Mouse (Mus musculus): ENCODE results near the gene Zbtb20. TPM values are rescaled to one million over a fixed set of nuclear protein-coding genes. Genes with fewer than 3 reads are reported as not detected.
"Not testable (repeated sequence)": the region's sequence is repeated elsewhere in the genome, so short reads cannot be mapped to it uniquely, and the experiment has no call there.

The Zbtb20 gene
- polyA plus RNA-seq, 1 experiment from 2014 or later = 23.5 TPM

DNA sequence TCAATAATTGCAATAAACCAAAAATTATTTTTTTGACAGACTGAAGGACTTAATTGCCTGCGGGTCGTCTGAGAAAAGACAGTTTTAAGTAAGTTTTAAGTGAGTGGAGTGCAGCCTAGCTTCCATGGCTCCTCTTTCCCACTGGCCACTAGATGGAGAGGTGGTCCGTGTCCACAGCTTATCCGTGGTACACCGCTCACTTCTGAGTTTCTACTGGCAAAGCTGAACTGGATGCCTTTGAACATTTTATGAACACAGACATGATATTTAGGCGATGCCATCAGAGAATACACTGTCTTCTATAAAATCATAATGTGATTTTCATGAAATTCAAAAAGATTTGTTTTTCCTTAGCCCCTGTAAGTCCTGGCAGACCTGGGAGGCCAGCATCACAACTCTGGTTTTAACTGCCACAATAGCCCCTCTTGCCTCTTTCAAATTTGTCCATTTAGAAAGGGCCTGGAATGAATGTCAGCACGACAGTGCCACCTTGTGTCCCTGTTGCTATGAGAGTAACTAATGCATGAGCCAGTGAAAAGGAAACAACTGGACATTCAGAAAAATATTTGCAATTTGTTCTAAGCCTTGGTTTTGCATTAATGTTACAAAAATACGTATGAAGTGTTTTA lies 38.9 kb downstream of the Zbtb20 start:
- Histone ChIP-seq H3K4me1 (ENCODE audit: control insufficient read depth, insufficient read depth, low read length) (peaks cover 8% of the 10 kb centered on the region), H3K4me2 (ENCODE audit: low read depth, low read length) (no peak overlapping the region), H3K9ac (ENCODE audit: low read length) (no peak overlapping the region), H3K27me3 (ENCODE audit: control insufficient read depth, insufficient read depth, low read length) (no peaks in the 10 kb centered on the region), H3K27ac (ENCODE audit: low read length) (no peak overlapping the region), H3K9me3 (replicated peaks; ENCODE audit: control insufficient read depth, low read length) (no peaks in the 10 kb centered on the region), H3K4me3 (replicated peaks; ENCODE audit: low read length) (no peak overlapping the region), H3K36me3 (ENCODE audit: control insufficient read depth, insufficient read depth, low read length) (no peaks in the 10 kb centered on the region)
- ATAC-seq (ENCODE audit: insufficient read depth, low FRiP score) = no peak
- 53% methylated on average over 8 of the region's 8 CpGs for WGBS

DNA sequence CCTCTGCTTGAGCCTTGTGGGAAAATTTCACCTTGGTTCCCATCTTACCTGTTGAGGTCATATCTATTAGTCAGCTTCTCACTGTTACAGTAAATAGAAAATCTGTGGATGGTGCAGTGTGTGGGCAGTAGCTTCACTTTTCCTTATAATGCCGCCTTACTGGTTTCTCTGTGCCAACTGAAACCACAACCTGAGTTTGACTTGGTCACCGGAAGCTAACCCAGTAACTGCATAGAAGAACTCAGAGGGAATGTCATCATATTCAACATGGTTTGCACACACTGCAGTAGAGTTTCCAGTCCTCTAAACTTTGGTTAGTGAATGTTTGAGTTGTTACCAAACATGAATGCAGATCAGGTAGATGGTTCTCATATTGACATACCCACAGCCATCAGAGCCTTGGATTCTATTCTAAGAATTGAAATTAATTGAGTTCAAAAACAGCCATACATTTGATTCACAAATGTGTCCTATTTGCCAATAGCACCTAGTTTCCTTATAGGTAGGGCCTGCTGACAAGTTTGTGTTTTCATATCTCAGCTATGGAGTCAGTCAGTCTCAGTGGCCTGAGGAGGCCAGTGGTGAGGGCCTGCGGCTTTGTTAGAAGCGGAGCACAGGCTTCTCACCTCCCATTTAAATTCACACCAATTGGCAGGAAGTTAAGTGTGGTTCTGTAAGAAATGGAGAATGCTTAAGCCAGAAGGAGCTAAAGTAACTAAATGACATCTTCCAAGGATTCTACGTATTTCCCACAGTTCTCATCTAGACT lies 44.5 kb downstream of the Zbtb20 start:
- H3K27ac ChIP-seq (ENCODE audit: low read length) = no peak overlapping the region
- 86% methylated on average over 5 of the region's 5 CpGs for WGBS
- no peak overlapping the region for H3K4me2 ChIP-seq (ENCODE audit: low read depth, low read length)
- no peaks in the 10 kb centered on the region for H3K27me3 ChIP-seq (ENCODE audit: control insufficient read depth, insufficient read depth, low read length)
- H3K4me3 ChIP-seq (replicated peaks; ENCODE audit: low read length) = no peak overlapping the region
- no peak overlapping the region for H3K9ac ChIP-seq (ENCODE audit: low read length)
- H3K4me1 ChIP-seq (ENCODE audit: control insufficient read depth, insufficient read depth, low read length) = no peaks in the 10 kb centered on the region
- no peaks in the 10 kb centered on the region for H3K9me3 ChIP-seq (replicated peaks; ENCODE audit: control insufficient read depth, low read length)
- ATAC-seq (ENCODE audit: insufficient read depth, low FRiP score) = no peak
- no peaks in the 10 kb centered on the region for H3K36me3 ChIP-seq (ENCODE audit: control insufficient read depth, insufficient read depth, low read length)

DNA sequence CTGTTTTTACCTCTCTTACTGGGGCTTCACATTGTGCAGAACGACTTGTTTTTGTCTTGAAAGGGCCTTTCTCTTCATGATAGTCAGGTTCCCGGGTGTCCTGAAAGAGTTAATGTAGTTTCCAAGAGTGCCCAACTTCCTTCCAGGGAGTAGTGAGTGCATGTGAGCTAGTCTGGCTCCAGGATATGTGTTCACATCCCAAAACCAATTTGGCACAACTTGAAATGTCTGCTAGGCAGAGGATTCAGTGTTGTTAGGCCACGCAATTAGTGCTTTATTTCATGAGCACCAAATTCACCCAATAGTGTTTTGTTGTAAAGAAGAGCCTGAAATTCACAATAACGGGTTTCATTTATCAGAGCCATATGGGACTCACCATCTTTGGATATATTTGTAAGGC lies 45.8 kb downstream of the Zbtb20 start:
- no peaks in the 10 kb centered on the region for H3K36me3 ChIP-seq (ENCODE audit: control insufficient read depth, insufficient read depth, low read length)
- WGBS = 68% methylated on average over 4 of the region's 4 CpGs
- no peak overlapping the region for H3K4me2 ChIP-seq (ENCODE audit: low read depth, low read length)
- ATAC-seq (ENCODE audit: insufficient read depth, low FRiP score) = no peak
- H3K4me1 ChIP-seq (ENCODE audit: control insufficient read depth, insufficient read depth, low read length) = no peaks in the 10 kb centered on the region
- no peak overlapping the region for H3K9ac ChIP-seq (ENCODE audit: low read length)
- H3K9me3 ChIP-seq (replicated peaks; ENCODE audit: control insufficient read depth, low read length) = no peaks in the 10 kb centered on the region
- H3K27me3 ChIP-seq (ENCODE audit: control insufficient read depth, insufficient read depth, low read length) = no peaks in the 10 kb centered on the region
- H3K27ac ChIP-seq (ENCODE audit: low read length) = no peak overlapping the region
- H3K4me3 ChIP-seq (replicated peaks; ENCODE audit: low read length) = no peak overlapping the region

DNA sequence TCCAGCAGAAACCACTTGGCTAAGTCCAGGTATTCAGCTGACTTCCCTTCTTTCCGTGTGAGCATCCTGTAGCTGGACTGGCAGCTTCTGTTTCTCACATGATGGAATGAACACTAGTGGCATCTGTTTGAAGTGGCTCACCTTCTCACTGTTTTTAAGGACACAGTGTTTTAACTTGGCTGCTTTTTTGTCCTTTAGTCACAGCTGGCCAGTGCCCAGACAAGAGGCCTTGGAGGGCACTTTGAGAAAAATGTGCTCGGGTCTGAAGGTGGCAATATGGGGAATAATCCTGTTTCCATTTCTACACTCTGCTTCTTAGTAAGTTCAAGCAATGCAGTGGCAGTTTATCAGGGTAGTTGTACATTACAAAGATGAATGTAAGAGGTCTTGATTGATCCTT lies 62.5 kb downstream of the Zbtb20 start:
- H3K4me2 ChIP-seq (ENCODE audit: low read depth, low read length) = no peak overlapping the region
- no peak overlapping the region for H3K27ac ChIP-seq (ENCODE audit: low read length)
- no peaks in the 10 kb centered on the region for H3K36me3 ChIP-seq (ENCODE audit: control insufficient read depth, insufficient read depth, low read length)
- WGBS = 68% methylated on average over 2 of the region's 2 CpGs
- H3K4me1 ChIP-seq (ENCODE audit: control insufficient read depth, insufficient read depth, low read length) = no peaks in the 10 kb centered on the region
- H3K9me3 ChIP-seq (replicated peaks; ENCODE audit: control insufficient read depth, low read length) = no peaks in the 10 kb centered on the region
- no peak overlapping the region for H3K9ac ChIP-seq (ENCODE audit: low read length)
- H3K27me3 ChIP-seq (ENCODE audit: control insufficient read depth, insufficient read depth, low read length) = no peaks in the 10 kb centered on the region
- no peak overlapping the region for H3K4me3 ChIP-seq (replicated peaks; ENCODE audit: low read length)
- ATAC-seq (ENCODE audit: insufficient read depth, low FRiP score) = no peak

DNA sequence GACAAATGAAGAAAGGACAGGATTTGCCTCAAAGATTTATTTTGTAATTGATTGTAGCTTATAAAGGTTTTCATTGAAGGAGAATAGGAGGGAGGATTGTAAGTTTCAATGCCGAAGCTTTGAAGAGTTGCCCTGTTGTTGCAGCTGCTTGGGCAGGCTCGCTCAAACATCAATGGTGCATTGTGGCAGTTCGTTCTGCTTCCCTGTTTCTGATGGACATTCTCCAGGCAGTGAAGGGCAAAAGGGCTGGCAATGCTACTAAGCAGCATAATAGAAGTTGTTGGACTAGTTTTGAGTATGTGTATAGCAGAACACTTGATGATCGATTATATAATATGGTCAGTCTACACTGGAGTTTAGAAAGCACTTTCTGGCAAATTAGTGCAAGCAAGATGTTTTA lies 71.3 kb downstream of the Zbtb20 start:
- Histone ChIP-seq H3K9ac (ENCODE audit: low read length) (no peak overlapping the region), H3K27ac (ENCODE audit: low read length) (no peak overlapping the region), H3K27me3 (ENCODE audit: control insufficient read depth, insufficient read depth, low read length) (no peaks in the 10 kb centered on the region), H3K36me3 (ENCODE audit: control insufficient read depth, insufficient read depth, low read length) (no peaks in the 10 kb centered on the region), H3K4me3 (replicated peaks; ENCODE audit: low read length) (no peak overlapping the region), H3K9me3 (replicated peaks; ENCODE audit: control insufficient read depth, low read length) (no peaks in the 10 kb centered on the region), H3K4me2 (ENCODE audit: low read depth, low read length) (no peak overlapping the region), H3K4me1 (ENCODE audit: control insufficient read depth, insufficient read depth, low read length) (no peaks in the 10 kb centered on the region)
- no peak for ATAC-seq (ENCODE audit: insufficient read depth, low FRiP score)
- WGBS = 64% methylated on average over 4 of the region's 4 CpGs

DNA sequence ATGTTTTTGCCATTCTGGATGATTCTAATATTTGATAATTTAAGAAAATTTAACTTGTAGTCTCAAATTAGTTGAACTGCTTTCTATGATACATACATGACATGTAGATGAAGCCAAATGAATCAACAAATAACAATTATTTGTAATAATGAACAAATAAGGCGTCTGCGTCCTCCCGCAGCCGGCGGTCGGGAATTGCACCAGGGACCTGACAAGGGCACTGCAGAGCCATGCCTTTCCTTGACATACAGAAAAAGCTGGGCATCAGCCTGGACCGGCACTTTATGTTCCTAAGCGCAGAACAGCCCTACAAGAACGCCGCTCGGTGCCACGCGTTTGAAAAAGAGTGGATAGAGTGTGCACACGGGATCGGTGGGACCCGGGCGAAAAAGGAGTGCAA lies 79.7 kb downstream of the Zbtb20 start:
- not testable (repeated sequence) for H3K4me2 ChIP-seq (ENCODE audit: low read depth, low read length); ATAC-seq (ENCODE audit: insufficient read depth, low FRiP score); H3K9me3 ChIP-seq (replicated peaks; ENCODE audit: control insufficient read depth, low read length); H3K9ac ChIP-seq (ENCODE audit: low read length); H3K27ac ChIP-seq (ENCODE audit: low read length); H3K36me3 ChIP-seq (ENCODE audit: control insufficient read depth, insufficient read depth, low read length); H3K27me3 ChIP-seq (ENCODE audit: control insufficient read depth, insufficient read depth, low read length); H3K4me1 ChIP-seq (ENCODE audit: control insufficient read depth, insufficient read depth, low read length); H3K4me3 ChIP-seq (replicated peaks; ENCODE audit: low read length)
- 94% methylated on average over 17 of the region's 17 CpGs for WGBS

DNA sequence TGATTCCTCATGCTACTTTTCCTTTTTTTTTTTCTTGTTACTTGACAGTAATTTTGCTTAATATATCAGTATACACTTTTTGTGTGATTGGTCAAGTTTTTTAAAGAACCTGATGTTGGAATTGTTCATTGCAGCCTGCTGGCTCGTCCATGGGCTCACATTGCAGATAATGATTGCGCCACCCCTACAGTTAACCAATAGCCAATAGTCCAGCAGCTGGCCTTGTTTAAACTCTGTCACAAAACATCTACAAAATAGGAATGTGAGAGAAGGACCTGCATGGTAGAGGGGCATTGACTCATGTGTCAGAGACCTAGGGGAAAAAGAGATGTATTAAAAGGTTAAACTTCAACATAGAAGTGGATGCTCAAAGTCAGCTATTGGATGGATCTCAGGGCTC lies 97.2 kb downstream of the Zbtb20 start:
- ATAC-seq (ENCODE audit: insufficient read depth, low FRiP score) = no peak
- H3K4me3 ChIP-seq (replicated peaks; ENCODE audit: low read length) = no peak overlapping the region
- WGBS = 86% methylated on average over 2 of the region's 2 CpGs

DNA sequence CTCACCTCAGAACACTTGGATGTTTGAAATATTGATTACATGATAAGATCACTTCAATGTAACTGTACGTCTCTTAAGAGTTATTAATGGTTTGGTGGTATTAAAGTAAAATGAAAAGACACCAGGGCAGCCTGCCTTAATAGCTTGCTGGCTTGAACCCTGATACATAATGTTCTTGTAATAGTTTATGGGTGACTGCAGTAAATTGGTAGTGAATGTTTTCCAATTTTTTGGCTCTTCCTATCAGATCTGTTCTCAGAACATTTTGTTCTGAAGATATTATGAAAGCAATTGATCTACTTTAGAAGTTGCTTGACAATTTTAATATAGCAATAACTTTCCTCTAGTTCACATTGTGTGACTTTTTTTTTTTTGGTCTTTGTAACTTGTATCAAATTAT lies 123.2 kb downstream of the Zbtb20 start:
- WGBS = 39% methylated on average over 1 of the region's 1 CpGs
- H3K4me3 ChIP-seq (replicated peaks; ENCODE audit: low read length) = no peak overlapping the region
- H3K27me3 ChIP-seq (ENCODE audit: control insufficient read depth, insufficient read depth, low read length) = no peaks in the 10 kb centered on the region
- no peak overlapping the region for H3K27ac ChIP-seq (ENCODE audit: low read length)
- no peaks in the 10 kb centered on the region for H3K9me3 ChIP-seq (replicated peaks; ENCODE audit: control insufficient read depth, low read length)
- no peak overlapping the region for H3K4me2 ChIP-seq (ENCODE audit: low read depth, low read length)
- no peaks in the 10 kb centered on the region for H3K36me3 ChIP-seq (ENCODE audit: control insufficient read depth, insufficient read depth, low read length)
- no peak for ATAC-seq (ENCODE audit: insufficient read depth, low FRiP score)
- no peaks in the 10 kb centered on the region for H3K4me1 ChIP-seq (ENCODE audit: control insufficient read depth, insufficient read depth, low read length)
- no peak overlapping the region for H3K9ac ChIP-seq (ENCODE audit: low read length)

More for the DNA sequence above, 97.2 kb downstream of the Zbtb20 start:
- Histone ChIP-seq H3K9ac (ENCODE audit: low read length) (no peak overlapping the region), H3K36me3 (ENCODE audit: control insufficient read depth, insufficient read depth, low read length) (no peaks in the 10 kb centered on the region), H3K4me2 (ENCODE audit: low read depth, low read length) (no peak overlapping the region), H3K4me1 (ENCODE audit: control insufficient read depth, insufficient read depth, low read length) (no peaks in the 10 kb centered on the region), H3K27me3 (ENCODE audit: control insufficient read depth, insufficient read depth, low read length) (no peaks in the 10 kb centered on the region), H3K9me3 (replicated peaks; ENCODE audit: control insufficient read depth, low read length) (no peaks in the 10 kb centered on the region), H3K27ac (ENCODE audit: low read length) (no peak overlapping the region)

DNA sequence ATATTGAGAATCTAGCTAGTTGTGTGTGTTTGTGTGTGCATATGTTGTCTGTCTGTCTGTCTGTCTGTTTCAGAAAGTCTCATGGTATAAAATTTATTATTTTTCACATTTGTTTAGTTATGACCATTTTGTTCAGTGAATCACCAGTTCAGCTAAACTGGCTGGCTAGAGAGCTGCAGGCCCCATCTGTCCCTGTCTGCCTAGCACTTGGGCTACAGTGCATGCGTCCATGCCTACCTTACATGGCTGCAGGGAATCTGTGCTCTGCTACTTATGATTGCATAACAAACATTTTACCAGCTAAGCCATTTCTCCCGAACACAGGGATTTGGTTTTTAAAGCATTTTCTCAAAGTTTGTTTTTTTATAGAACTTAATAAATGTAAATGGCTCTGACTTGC lies 150.7 kb downstream of the Zbtb20 start:
- no peak for ATAC-seq (ENCODE audit: insufficient read depth, low FRiP score)
- no peak overlapping the region for H3K4me2 ChIP-seq (ENCODE audit: low read depth, low read length)
- H3K4me3 ChIP-seq (replicated peaks; ENCODE audit: low read length) = no peak overlapping the region
- H3K36me3 ChIP-seq (ENCODE audit: control insufficient read depth, insufficient read depth, low read length) = no peaks in the 10 kb centered on the region
- WGBS = 83% methylated on average over 2 of the region's 2 CpGs
- H3K27ac ChIP-seq (ENCODE audit: low read length) = no peak overlapping the region
- H3K4me1 ChIP-seq (ENCODE audit: control insufficient read depth, insufficient read depth, low read length) = no peaks in the 10 kb centered on the region
- no peak overlapping the region for H3K9ac ChIP-seq (ENCODE audit: low read length)
- no peaks in the 10 kb centered on the region for H3K27me3 ChIP-seq (ENCODE audit: control insufficient read depth, insufficient read depth, low read length)
- no peaks in the 10 kb centered on the region for H3K9me3 ChIP-seq (replicated peaks; ENCODE audit: control insufficient read depth, low read length)

Measured in stomach, embryonic 16.5 days (tissue).